Mouse (Mus musculus): ENCODE results near the gene Gata2. TPM values are rescaled to one million over a fixed set of nuclear protein-coding genes. Genes with fewer than 3 reads are reported as not detected.

The Gata2 gene
- polyA plus RNA-seq, 1 experiment, result 3.0 TPM

- Histone ChIP-seq H3K36me3 (ENCODE audit: control insufficient read depth, insufficient read depth, low read length) (no peaks in the 10 kb centered on the region), H3K27me3 (ENCODE audit: control insufficient read depth, insufficient read depth, low read length) (no peaks in the 10 kb centered on the region), H3K27ac (ENCODE audit: control insufficient read depth, insufficient read depth, low read length) (no peak overlapping the region), H3K4me1 (replicated peaks; ENCODE audit: control insufficient read depth, insufficient read depth, low read length) (no peaks in the 10 kb centered on the region), H3K4me3 (ENCODE audit: control insufficient read depth, insufficient read depth, low read length) (no peak overlapping the region)
- TF ChIP-seq CTCF (IDR thresholded peaks at IDR 0.05; ENCODE audit: borderline replicate concordance, control insufficient read depth, extremely low read depth, insufficient read depth, low read length, poor library complexity) (no peak), POLR2A (IDR thresholded peaks at IDR 0.05; ENCODE audit: control insufficient read depth, extremely low read depth, insufficient read depth, low read length, poor library complexity) (no peak)
- WGBS, result 94% methylated on average over 4 of the region's 4 CpGs
- no peak for DNase-seq
These were observed 22.5 kb downstream of the Gata2 start for GRCm38 (mm10) chr6:88216199-88216598.

GRCm38 (mm10) chr6:88219094-88219493 is 25.4 kb downstream of the Gata2 start:
- Histone ChIP-seq H3K4me1 (replicated peaks; ENCODE audit: control insufficient read depth, insufficient read depth, low read length) (no peaks in the 10 kb centered on the region), H3K27ac (ENCODE audit: control insufficient read depth, insufficient read depth, low read length) (no peak overlapping the region), H3K4me3 (ENCODE audit: control insufficient read depth, insufficient read depth, low read length) (no peak overlapping the region), H3K36me3 (ENCODE audit: control insufficient read depth, insufficient read depth, low read length) (no peaks in the 10 kb centered on the region), H3K27me3 (ENCODE audit: control insufficient read depth, insufficient read depth, low read length) (no peaks in the 10 kb centered on the region)
- 70% methylated on average over 4 of the region's 4 CpGs for WGBS
- DNase-seq, result no peak
- TF ChIP-seq POLR2A (IDR thresholded peaks at IDR 0.05; ENCODE audit: control insufficient read depth, extremely low read depth, insufficient read depth, low read length, poor library complexity), result no peak
- TF ChIP-seq CTCF (IDR thresholded peaks at IDR 0.05; ENCODE audit: borderline replicate concordance, control insufficient read depth, extremely low read depth, insufficient read depth, low read length, poor library complexity), result no peak

GRCm38 (mm10) chr6:88221968-88222367 is 28.3 kb downstream of the Gata2 start, which contains the start of gene Dnajb8:
Dnajb8 (plus strand) TSS chr6:88222268.
- WGBS, result 89% methylated on average over 10 of the region's 10 CpGs
- no peak for DNase-seq
- Histone ChIP-seq H3K36me3 (ENCODE audit: control insufficient read depth, insufficient read depth, low read length) (no peaks in the 10 kb centered on the region), H3K27ac (ENCODE audit: control insufficient read depth, insufficient read depth, low read length) (no peak within 1 kb of the TSS), H3K27me3 (ENCODE audit: control insufficient read depth, insufficient read depth, low read length) (no peaks in the 10 kb centered on the region), H3K4me1 (replicated peaks; ENCODE audit: control insufficient read depth, insufficient read depth, low read length) (no peaks in the 10 kb centered on the region), H3K4me3 (ENCODE audit: control insufficient read depth, insufficient read depth, low read length) (no peak within 1 kb of the TSS)
- TF ChIP-seq CTCF (IDR thresholded peaks at IDR 0.05; ENCODE audit: borderline replicate concordance, control insufficient read depth, extremely low read depth, insufficient read depth, low read length, poor library complexity), result no peak
- TF ChIP-seq POLR2A (IDR thresholded peaks at IDR 0.05; ENCODE audit: control insufficient read depth, extremely low read depth, insufficient read depth, low read length, poor library complexity), result no peak

GRCm38 (mm10) chr6:88226570-88226994 is 32.9 kb downstream of the Gata2 start:
- DNase-seq, result no peak
- Histone ChIP-seq H3K4me3 (ENCODE audit: control insufficient read depth, insufficient read depth, low read length) (no peak overlapping the region), H3K4me1 (replicated peaks; ENCODE audit: control insufficient read depth, insufficient read depth, low read length) (no peaks in the 10 kb centered on the region), H3K36me3 (ENCODE audit: control insufficient read depth, insufficient read depth, low read length) (no peaks in the 10 kb centered on the region), H3K27ac (ENCODE audit: control insufficient read depth, insufficient read depth, low read length) (no peak overlapping the region), H3K27me3 (ENCODE audit: control insufficient read depth, insufficient read depth, low read length) (no peaks in the 10 kb centered on the region)
- WGBS, result 54% methylated on average over 5 of the region's 5 CpGs
- TF ChIP-seq CTCF (IDR thresholded peaks at IDR 0.05; ENCODE audit: borderline replicate concordance, control insufficient read depth, extremely low read depth, insufficient read depth, low read length, poor library complexity) (no peak), POLR2A (IDR thresholded peaks at IDR 0.05; ENCODE audit: control insufficient read depth, extremely low read depth, insufficient read depth, low read length, poor library complexity) (no peak)

GRCm38 (mm10) chr6:88227537-88227936 is 33.8 kb downstream of the Gata2 start:
- no peaks in the 10 kb centered on the region for H3K4me1 ChIP-seq (replicated peaks; ENCODE audit: control insufficient read depth, insufficient read depth, low read length)
- H3K27me3 ChIP-seq (ENCODE audit: control insufficient read depth, insufficient read depth, low read length), result no peaks in the 10 kb centered on the region

GRCm38 (mm10) chr6:88229221-88229620 is 35.5 kb downstream of the Gata2 start:
- Histone ChIP-seq H3K36me3 (ENCODE audit: control insufficient read depth, insufficient read depth, low read length) (no peaks in the 10 kb centered on the region), H3K27ac (ENCODE audit: control insufficient read depth, insufficient read depth, low read length) (no peak overlapping the region), H3K4me1 (replicated peaks; ENCODE audit: control insufficient read depth, insufficient read depth, low read length) (no peaks in the 10 kb centered on the region), H3K4me3 (ENCODE audit: control insufficient read depth, insufficient read depth, low read length) (no peak overlapping the region), H3K27me3 (ENCODE audit: control insufficient read depth, insufficient read depth, low read length) (no peaks in the 10 kb centered on the region)
- TF ChIP-seq CTCF (IDR thresholded peaks at IDR 0.05; ENCODE audit: borderline replicate concordance, control insufficient read depth, extremely low read depth, insufficient read depth, low read length, poor library complexity), result no peak
- no peak for TF ChIP-seq POLR2A (IDR thresholded peaks at IDR 0.05; ENCODE audit: control insufficient read depth, extremely low read depth, insufficient read depth, low read length, poor library complexity)
- no peak for DNase-seq
- 9% methylated on average over 12 of the region's 12 CpGs for WGBS

More at GRCm38 (mm10) chr6:88227537-88227936, 33.8 kb downstream of the Gata2 start:
- TF ChIP-seq POLR2A (IDR thresholded peaks at IDR 0.05; ENCODE audit: control insufficient read depth, extremely low read depth, insufficient read depth, low read length, poor library complexity) (no peak), CTCF (IDR thresholded peaks at IDR 0.05; ENCODE audit: borderline replicate concordance, control insufficient read depth, extremely low read depth, insufficient read depth, low read length, poor library complexity) (no peak)
- Histone ChIP-seq H3K36me3 (ENCODE audit: control insufficient read depth, insufficient read depth, low read length) (no peaks in the 10 kb centered on the region), H3K4me3 (ENCODE audit: control insufficient read depth, insufficient read depth, low read length) (no peak overlapping the region), H3K27ac (ENCODE audit: control insufficient read depth, insufficient read depth, low read length) (no peak overlapping the region)
- DNase-seq, result no peak
- 70% methylated on average over 7 of the region's 7 CpGs for WGBS

GRCm38 (mm10) chr6:88231821-88232220 is 38.1 kb downstream of the Gata2 start:
- no peaks in the 10 kb centered on the region for H3K36me3 ChIP-seq (ENCODE audit: control insufficient read depth, insufficient read depth, low read length)
- 88% methylated on average over 7 of the region's 7 CpGs for WGBS
- DNase-seq, result no peak
- no peaks in the 10 kb centered on the region for H3K27me3 ChIP-seq (ENCODE audit: control insufficient read depth, insufficient read depth, low read length)
- H3K27ac ChIP-seq (ENCODE audit: control insufficient read depth, insufficient read depth, low read length), result no peak overlapping the region
- no peak overlapping the region for H3K4me3 ChIP-seq (ENCODE audit: control insufficient read depth, insufficient read depth, low read length)
- TF ChIP-seq CTCF (IDR thresholded peaks at IDR 0.05; ENCODE audit: borderline replicate concordance, control insufficient read depth, extremely low read depth, insufficient read depth, low read length, poor library complexity) (no peak), POLR2A (IDR thresholded peaks at IDR 0.05; ENCODE audit: control insufficient read depth, extremely low read depth, insufficient read depth, low read length, poor library complexity) (no peak)
- H3K4me1 ChIP-seq (replicated peaks; ENCODE audit: control insufficient read depth, insufficient read depth, low read length), result no peaks in the 10 kb centered on the region
